Mouse (Mus musculus): ENCODE results near the gene Pdcd2l.

Pdcd2l gene

DNA sequence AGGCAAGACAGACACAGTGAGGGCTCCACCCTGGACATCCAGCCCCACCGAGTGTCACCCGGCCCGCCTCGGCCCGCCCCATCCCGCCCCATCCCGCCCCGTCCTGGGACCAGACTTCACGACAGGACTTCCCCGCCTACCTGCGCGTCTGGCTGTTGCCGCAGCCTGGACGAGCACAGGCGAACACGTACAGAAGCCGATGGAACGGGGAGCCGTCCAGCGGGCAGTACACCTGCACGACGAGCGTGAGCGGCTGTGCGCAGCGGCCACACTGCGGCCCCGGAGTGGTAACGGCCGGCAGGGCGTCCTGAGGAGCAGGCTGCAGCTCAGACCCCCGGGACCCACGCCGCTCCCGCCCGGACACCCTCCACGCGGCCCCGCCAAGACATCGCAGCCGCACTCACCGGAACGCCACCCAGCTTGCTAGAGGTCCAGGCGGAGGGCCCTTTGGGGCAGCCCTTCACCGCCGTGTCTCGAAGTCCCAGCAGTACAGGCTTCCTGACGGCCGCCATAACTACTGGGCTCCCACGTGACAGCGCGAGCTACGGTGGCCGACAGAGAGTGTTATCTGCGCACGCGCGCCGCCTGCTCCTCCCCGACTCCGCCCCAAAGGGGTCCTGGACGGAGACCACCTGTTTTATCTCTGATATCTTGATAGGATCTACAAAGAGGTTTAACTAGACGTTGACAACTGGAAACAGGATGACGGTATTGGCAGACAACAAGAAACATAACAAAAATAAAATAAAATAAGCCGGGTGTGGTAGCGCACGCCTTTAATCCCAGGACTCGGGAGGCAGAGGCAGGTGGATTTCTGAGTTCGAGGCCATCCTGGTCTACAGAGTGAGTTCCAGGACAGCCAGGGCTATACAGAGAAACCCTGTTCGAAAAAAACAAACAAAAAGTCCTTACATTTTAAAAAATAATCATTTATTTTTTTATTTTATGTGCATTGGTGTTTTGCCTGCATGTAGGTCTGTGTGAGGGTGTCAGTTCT lies at the start of gene Pdcd2l:
Gene Pdcd2l, minus strand, starts transcription at position 530 of the 997 bp plus-strand sequence.
- DNase-seq = peak; percentile 94

- peak; percentile 77 to 81 for DNase-seq
These were observed 45.7 kb upstream of the Pdcd2l start for GRCm38 (mm10) chr7:34242176-34242575.

GRCm38 (mm10) chr7:34238086-34238485 lies 41.6 kb upstream of the Pdcd2l start:
- no peak for DNase-seq

DNA sequence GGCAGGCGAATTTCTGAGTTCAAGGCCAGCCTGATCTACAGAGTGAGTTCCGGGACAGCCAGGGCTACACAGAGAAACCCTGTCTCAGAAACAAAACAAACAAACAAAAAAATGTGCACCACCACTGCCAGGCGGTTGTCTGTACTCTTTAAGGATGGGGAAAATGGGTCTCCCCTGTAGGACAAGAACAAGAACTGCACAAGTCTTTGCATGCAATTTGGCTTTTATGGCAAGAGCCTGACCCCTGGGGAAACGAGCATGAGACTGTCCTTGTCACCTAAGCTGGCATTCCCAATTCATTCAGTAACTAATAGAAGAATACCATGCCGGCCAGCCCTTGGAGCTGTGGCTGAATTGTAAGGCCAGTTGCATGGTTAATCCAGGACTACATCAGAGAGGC lies 39.1 kb upstream of the Pdcd2l start:
- no peak for DNase-seq

DNA sequence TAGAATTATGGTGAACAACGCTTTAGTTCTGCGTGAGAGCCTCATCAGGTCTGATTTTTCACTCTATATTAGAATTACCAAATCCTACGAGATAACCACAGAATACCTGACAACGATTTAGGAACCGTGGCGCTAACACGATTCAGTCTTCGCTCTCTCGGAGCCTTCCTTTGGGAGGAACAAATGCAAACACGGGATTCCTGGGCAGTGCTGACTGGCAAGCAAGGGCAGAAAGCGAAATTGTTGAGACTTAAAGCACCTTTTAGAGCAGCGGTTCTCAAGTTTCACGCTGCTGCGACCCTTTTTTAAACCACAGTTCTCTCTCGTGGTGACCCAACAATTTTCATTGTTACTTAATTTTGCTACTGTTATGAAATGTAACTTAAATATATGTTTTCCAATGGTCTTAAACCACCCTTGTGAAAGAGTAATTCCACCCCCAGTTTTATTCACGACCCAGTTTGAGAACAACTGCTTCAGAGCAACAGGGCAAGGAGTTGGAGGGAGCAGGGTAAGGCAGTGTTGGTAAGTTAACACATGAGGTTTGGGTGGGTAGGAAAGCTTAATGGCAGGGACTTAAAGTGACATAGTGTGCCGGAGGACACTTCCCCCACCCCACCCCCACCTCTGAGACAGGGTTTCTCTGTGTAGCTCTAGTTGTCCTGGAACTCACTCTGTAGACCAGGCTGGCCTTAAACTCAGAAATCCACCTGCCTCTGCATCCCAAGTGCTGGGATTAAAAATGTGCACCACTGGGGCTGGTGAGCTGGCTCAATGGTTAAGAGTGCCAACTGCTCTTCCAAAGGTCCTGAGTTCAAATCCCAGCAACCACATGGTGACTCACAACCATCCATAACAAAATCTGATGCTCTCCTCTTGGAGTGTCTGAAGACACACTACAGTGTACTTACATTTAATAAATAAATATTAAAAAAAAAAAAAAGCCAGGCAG lies 38.4 kb upstream of the Pdcd2l start:
- DNase-seq = no peak

- DNase-seq = peak; percentile 100
These were observed 37.6 kb upstream of the Pdcd2l start for GRCm38 (mm10) chr7:34233909-34234609.

DNA sequence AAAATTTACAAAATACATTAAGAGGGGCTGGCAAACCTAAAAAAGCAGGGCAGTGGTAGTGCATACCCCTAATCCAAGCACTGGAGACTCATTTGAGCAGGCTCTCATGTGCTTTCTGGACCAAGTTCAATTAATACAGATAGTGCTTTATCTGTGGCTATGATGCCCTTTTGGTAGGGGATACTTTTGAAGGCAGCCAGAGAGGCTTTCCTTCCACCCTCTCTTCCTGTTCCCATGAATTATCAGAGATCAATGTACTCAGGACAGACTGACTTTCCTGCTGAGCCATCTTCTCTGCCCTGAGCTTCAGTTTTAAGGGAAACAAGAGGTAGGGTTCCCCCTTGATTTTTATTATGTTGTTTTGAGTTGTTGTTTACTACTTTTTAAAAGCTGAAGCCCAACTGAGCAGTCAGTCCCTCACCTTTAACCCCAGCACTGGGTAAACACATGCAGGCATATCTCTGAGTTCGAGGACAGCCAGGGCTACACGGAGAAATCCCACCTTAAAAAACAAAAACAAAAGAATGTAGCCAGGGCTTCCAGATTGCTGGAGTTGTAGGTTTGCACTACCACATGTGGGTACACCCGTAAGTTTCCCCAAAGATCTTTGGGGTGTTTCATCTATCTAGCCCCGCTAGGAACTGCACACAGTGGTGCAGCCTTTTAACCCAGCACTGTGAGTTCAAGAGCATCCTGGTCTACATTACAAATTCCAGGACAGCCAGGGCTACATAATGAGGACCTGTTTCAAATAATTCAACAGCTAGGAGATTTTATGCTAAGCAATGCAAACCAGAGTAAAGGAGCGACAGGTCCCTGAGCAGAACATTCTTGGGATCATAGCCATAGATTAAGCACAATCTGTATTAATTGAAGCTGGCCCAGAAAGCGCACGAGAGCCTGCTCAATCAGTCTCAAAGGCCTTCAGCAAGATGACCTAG lies 36.6 kb upstream of the Pdcd2l start:
- DNase-seq = no peak

GRCm38 (mm10) chr7:34230116-34230515 lies 33.7 kb upstream of the Pdcd2l start, which contains the start of gene Gpi1:
Gene Gpi1 (minus strand): TSS chr7:34230336.
- peak; percentile 79 to 83 for DNase-seq

DNA sequence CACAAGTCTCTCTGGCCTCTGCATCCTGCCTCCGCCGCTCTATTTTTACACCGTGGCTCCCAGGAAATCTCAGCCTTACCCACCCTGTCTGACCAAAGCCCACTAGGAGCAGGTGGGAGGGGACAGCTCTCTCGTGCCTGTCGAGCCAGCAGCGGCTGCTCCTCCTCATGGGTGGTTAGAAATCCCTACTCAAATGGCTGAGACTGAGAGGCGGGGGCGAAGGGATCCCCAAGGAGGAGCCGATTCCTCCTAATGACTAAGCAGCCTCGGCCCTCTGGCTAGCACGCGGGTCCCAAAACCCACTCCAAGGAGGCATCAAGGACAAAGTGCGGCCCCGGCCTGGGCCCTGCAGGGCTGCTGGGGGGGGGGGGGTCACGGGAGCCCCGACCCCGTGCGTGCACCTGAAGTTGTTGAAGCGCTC lies 33.2 kb upstream of the Pdcd2l start:
- peak; percentile 42 to 48 for DNase-seq

- DNase-seq = no peak
These were observed 32.7 kb upstream of the Pdcd2l start for GRCm38 (mm10) chr7:34229153-34229552.

DNA sequence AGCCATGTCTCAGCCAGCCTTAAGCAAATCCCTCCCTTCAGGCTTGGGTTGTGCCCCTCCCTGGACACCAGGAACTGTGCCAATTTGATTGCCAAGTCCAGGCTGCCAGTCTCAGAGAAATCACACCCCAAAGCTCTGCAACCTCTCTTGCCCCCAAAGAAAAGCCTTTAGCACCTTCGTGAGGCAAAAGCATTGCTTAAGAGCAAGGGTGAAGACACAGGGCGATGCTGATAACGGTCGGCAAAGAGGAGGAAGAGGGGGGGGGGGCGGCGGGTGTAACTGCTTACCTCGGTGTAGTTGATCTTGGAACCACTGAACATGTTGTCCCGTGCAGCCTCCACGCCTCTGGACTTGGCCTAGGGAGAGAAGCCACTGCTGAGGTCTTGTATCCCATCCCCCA lies 32.2 kb upstream of the Pdcd2l start:
- peak; percentile 30 to 38 for DNase-seq

GRCm38 (mm10) chr7:34226846-34227245 lies 30.4 kb upstream of the Pdcd2l start:
- DNase-seq = no peak

- DNase-seq = peak in 1 of 2 experiments; percentile 33
These were observed 29.6 kb upstream of the Pdcd2l start for GRCm38 (mm10) chr7:34226086-34226485.

DNA sequence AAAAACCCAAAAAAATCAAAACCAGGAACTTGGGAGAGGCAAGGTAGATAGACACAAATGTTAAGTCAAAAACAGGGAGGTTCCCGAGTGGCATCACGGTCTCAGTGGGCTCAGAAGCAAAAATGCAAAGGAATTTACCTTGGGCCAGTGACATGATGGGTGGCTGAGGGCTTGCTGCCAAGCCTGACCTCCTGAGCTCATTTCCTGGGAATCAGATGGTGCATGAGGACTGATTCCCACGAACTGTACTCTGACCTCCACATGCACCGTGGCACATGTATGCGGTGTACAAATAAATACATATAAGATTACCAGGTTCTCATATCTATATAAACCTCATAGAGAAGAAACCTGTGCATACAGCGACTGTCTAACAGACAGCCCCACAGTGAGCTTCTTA lies 27.8 kb upstream of the Pdcd2l start:
- DNase-seq = no peak

DNA sequence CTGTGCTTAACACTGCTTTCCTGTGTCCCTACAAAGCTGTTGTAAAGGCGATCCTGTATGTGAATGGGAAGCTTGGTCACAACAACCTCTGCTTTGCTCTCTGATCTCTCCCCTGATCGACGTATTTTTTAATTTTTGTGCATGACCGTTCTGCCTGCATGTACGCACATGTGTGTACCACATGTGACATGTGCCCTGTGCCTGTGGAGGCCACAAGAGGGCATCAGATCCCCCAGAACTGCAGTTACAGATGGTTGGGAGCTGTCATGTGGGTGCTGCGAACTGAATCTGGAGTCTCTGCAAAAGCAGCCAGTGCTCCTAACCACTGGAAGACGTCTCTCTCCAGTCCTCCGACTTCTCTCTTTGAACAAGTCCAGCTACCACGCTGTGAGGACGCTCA lies 25.9 kb upstream of the Pdcd2l start:
- no peak for DNase-seq

GRCm38 (mm10) chr7:34221594-34222250 lies 25.3 kb upstream of the Pdcd2l start:
- DNase-seq = no peak

DNA sequence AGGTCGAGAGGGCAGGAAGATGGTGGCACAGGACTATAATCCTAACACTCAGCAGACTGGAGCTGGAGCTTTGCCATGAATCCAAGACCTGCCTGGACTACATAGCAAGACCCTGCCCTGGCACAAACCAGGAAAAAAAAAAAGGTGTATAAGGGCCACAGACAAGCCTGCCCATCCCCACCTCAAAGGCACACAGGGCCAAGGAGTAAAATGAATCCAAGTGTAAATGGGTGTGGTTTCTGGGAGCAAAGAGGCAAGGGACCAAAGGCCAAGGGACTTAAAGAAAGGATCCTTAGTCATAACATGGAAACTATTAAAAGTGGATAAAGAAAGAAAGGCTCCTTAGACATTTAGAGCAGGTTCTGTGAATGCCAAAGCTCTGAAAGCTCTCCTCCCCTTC lies 22.0 kb upstream of the Pdcd2l start:
- DNase-seq = no peak

- no peak for DNase-seq
These were observed 20.0 kb upstream of the Pdcd2l start for GRCm38 (mm10) chr7:34216474-34216873.

- DNase-seq = no peak
These were observed 19.0 kb upstream of the Pdcd2l start for GRCm38 (mm10) chr7:34215481-34215880.

DNA sequence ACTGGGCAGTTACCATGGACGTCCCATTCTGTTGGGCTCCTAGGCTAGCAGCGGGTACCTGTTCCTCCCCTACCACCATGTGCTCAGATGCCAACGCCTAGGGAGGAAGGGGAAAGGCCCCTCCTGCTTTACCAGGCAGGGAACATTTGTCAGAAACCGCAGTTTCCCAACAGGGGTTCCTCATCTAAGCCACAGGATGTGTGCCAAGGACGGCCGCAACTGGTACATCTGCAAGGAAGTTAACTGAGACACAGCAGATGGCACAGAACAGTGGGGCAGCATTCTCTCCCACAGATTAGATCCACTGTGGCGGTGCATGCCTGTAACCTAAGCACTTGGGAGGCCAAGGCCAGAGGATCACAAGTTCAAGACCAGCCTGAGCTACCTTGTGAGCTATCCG lies 18.2 kb upstream of the Pdcd2l start:
- no peak for DNase-seq

GRCm38 (mm10) chr7:34213281-34213680 lies 16.8 kb upstream of the Pdcd2l start:
- no peak for DNase-seq
